Mouse (Mus musculus): ENCODE data around the gene Rhob. TPM values are rescaled to one million over a fixed set of nuclear protein-coding genes. Genes with fewer than 3 reads are reported as not detected.
A peak's percentile ranks its signal among the peaks of the same experiment; 100 is the strongest.

Gene Rhob
- total and polyA plus RNA-seq, 2 experiments = 12.8 to 31.0 TPM

- TF ChIP-seq POLR2A (IDR thresholded peaks at IDR 0.05; ENCODE audit: extremely low read depth, insufficient read depth, low read length) = no peak
- TF ChIP-seq CTCF (IDR thresholded peaks at IDR 0.05; ENCODE audit: low read depth, low read length) = no peak
- no peak for DNase-seq (ENCODE audit: extremely low read depth, low read depth, low spot score)
These were observed 24.3 kb upstream of the Rhob start for GRCm38 (mm10) chr12:8524062-8524461.

DNA sequence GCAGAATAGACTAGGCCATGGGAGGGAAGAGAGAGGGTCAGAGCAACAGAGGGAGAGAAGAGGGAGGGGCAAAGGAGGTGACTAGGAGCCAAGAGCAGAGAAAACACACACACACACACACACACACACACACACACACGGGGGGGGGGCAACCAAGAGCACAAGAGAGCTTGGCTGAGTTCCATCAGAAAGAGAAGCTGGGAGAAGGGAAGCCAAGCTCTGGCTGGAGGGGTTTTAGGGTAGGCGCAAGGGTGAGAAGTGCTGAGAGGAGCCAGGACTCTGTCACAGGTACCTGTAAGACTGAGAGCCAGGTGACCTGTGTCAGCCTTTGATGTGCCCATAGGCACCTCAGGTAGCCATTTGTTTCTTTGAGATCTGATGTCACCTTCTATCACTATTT lies 22.9 kb upstream of the Rhob start:
- 60% methylated on average over 2 of the region's 2 CpGs for WGBS
- H3K36me3 ChIP-seq (ENCODE audit: control insufficient read depth, insufficient read depth, low read length) = no peaks in the 10 kb centered on the region
- no peak for TF ChIP-seq POLR2A (IDR thresholded peaks at IDR 0.05; ENCODE audit: extremely low read depth, insufficient read depth, low read length)
- no peak for TF ChIP-seq CTCF (IDR thresholded peaks at IDR 0.05; ENCODE audit: low read depth, low read length)
- no peak overlapping the region for H3K27ac ChIP-seq (replicated peaks; ENCODE audit: insufficient read depth, low read depth, low read length)
- no peak overlapping the region for H3K4me3 ChIP-seq (ENCODE audit: insufficient read depth, low read depth, low read length)
- DNase-seq (ENCODE audit: extremely low read depth, low read depth, low spot score) = no peak
- no peaks in the 10 kb centered on the region for H3K79me2 ChIP-seq (ENCODE audit: control insufficient read depth, insufficient read depth, low read length)
- H3K4me1 ChIP-seq (ENCODE audit: control insufficient read depth, insufficient read depth, low read length) = peaks cover 3% of the 10 kb centered on the region
- no peak overlapping the region for H3K9ac ChIP-seq (ENCODE audit: low read depth, low read length)
- H3K27me3 ChIP-seq (ENCODE audit: control insufficient read depth, insufficient read depth, low read length) = no peaks in the 10 kb centered on the region

More at GRCm38 (mm10) chr12:8524062-8524461, 24.3 kb upstream of the Rhob start:
- Histone ChIP-seq H3K4me3 (ENCODE audit: insufficient read depth, low read depth, low read length) (no peak overlapping the region), H3K4me1 (ENCODE audit: control insufficient read depth, insufficient read depth, low read length) (peaks cover 3% of the 10 kb centered on the region), H3K27me3 (ENCODE audit: control insufficient read depth, insufficient read depth, low read length) (no peaks in the 10 kb centered on the region), H3K36me3 (ENCODE audit: control insufficient read depth, insufficient read depth, low read length) (no peaks in the 10 kb centered on the region), H3K9ac (ENCODE audit: low read depth, low read length) (no peak overlapping the region), H3K27ac (replicated peaks; ENCODE audit: insufficient read depth, low read depth, low read length) (no peak overlapping the region), H3K79me2 (ENCODE audit: control insufficient read depth, insufficient read depth, low read length) (no peaks in the 10 kb centered on the region)
- WGBS = 90% methylated on average over 5 of the region's 5 CpGs

- Histone ChIP-seq H3K4me3 (ENCODE audit: insufficient read depth, low read depth, low read length) (no peak overlapping the region), H3K27me3 (ENCODE audit: control insufficient read depth, insufficient read depth, low read length) (no peaks in the 10 kb centered on the region), H3K9ac (ENCODE audit: low read depth, low read length) (no peak overlapping the region), H3K36me3 (ENCODE audit: control insufficient read depth, insufficient read depth, low read length) (no peaks in the 10 kb centered on the region), H3K27ac (replicated peaks; ENCODE audit: insufficient read depth, low read depth, low read length) (no peak overlapping the region), H3K79me2 (ENCODE audit: control insufficient read depth, insufficient read depth, low read length) (no peaks in the 10 kb centered on the region), H3K4me1 (ENCODE audit: control insufficient read depth, insufficient read depth, low read length) (peaks cover 3% of the 10 kb centered on the region)
- 67% methylated on average over 12 of the region's 12 CpGs for WGBS
- TF ChIP-seq CTCF (IDR thresholded peaks at IDR 0.05; ENCODE audit: low read depth, low read length) (no peak), POLR2A (IDR thresholded peaks at IDR 0.05; ENCODE audit: extremely low read depth, insufficient read depth, low read length) (no peak)
- peak; percentile 66 for DNase-seq (ENCODE audit: extremely low read depth, low read depth, low spot score)
These were observed 21.7 kb upstream of the Rhob start for GRCm38 (mm10) chr12:8521375-8522047.

- H3K27ac ChIP-seq (replicated peaks; ENCODE audit: insufficient read depth, low read depth, low read length) = no peak overlapping the region
- no peaks in the 10 kb centered on the region for H3K36me3 ChIP-seq (ENCODE audit: control insufficient read depth, insufficient read depth, low read length)
- no peaks in the 10 kb centered on the region for H3K27me3 ChIP-seq (ENCODE audit: control insufficient read depth, insufficient read depth, low read length)
- no peak for DNase-seq (ENCODE audit: extremely low read depth, low read depth, low spot score)
- H3K4me3 ChIP-seq (ENCODE audit: insufficient read depth, low read depth, low read length) = no peak overlapping the region
- no peaks in the 10 kb centered on the region for H3K79me2 ChIP-seq (ENCODE audit: control insufficient read depth, insufficient read depth, low read length)
- TF ChIP-seq POLR2A (IDR thresholded peaks at IDR 0.05; ENCODE audit: extremely low read depth, insufficient read depth, low read length) (no peak), CTCF (IDR thresholded peaks at IDR 0.05; ENCODE audit: low read depth, low read length) (no peak)
- 82% methylated on average over 12 of the region's 12 CpGs for WGBS
- peaks cover 3% of the 10 kb centered on the region for H3K4me1 ChIP-seq (ENCODE audit: control insufficient read depth, insufficient read depth, low read length)
- H3K9ac ChIP-seq (ENCODE audit: low read depth, low read length) = no peak overlapping the region
These were observed 19.8 kb upstream of the Rhob start for GRCm38 (mm10) chr12:8519431-8520160.

DNA sequence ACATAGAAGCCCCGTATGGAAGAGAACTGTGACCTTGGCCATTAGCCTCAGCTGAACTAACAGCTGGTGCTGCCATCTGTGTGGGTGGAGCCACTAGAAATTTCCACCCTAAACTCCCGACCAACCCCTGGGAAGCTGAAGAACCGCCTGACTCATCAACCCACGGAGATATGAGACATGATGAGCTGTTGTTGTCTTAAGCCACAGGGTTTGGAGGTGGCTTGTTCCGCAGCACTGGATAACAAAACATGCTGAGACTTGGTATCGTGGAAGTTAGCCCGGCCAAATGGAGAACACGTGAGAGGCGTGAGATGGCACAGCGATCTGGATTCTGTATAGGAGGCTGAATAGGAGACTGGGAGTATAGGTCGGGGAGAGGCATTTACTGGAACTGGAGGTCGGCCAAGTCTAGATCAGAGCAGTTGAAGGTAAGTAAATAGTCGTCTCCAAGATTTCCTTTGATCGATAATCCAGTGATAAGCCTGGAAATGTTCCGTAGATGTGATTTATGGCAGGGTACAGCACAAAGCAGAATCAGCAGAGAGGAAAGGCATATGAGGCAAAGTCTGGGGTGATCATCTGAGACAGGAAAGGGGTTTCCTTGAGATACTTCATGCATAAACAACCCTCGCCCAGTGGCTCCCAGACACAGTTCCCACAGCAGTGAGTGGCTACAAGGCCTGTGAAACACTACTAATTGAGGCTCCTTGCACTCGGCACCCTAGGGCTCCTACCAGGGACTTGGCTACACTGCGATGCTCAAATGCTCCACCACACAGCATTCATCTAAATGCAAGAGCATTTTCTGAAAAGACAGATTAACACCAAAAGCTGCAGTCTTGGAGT lies 11.5 kb upstream of the Rhob start:
- peak; percentile 79 for DNase-seq (ENCODE audit: extremely low read depth, low read depth, low spot score)
- 39% methylated on average over 18 of the region's 18 CpGs for WGBS
- peaks cover 13% of the 10 kb centered on the region; the same call in 1 of the 2 replicates for H3K4me1 ChIP-seq (ENCODE audit: control insufficient read depth, insufficient read depth, low read length)
- no peaks in the 10 kb centered on the region for H3K79me2 ChIP-seq (ENCODE audit: control insufficient read depth, insufficient read depth, low read length)
- H3K36me3 ChIP-seq (ENCODE audit: control insufficient read depth, insufficient read depth, low read length) = no peaks in the 10 kb centered on the region
- no peak for TF ChIP-seq POLR2A (IDR thresholded peaks at IDR 0.05; ENCODE audit: extremely low read depth, insufficient read depth, low read length)
- no peak for TF ChIP-seq CTCF (IDR thresholded peaks at IDR 0.05; ENCODE audit: low read depth, low read length)
- peak overlapping the region; percentile 54 for H3K27ac ChIP-seq (replicated peaks; ENCODE audit: insufficient read depth, low read depth, low read length)
- H3K9ac ChIP-seq (ENCODE audit: low read depth, low read length) = 0 out of 2 replicates have a peak overlapping the region, but pooled peaks have one; percentile 21
- peak overlapping the region; percentile 8 for H3K4me3 ChIP-seq (ENCODE audit: insufficient read depth, low read depth, low read length)
- H3K27me3 ChIP-seq (ENCODE audit: control insufficient read depth, insufficient read depth, low read length) = no peaks in the 10 kb centered on the region
